Mouse (Mus musculus): ENCODE data around the gene Tmem130. TPM values are rescaled to one million over a fixed set of nuclear protein-coding genes. Genes with fewer than 3 reads are reported as not detected.

Gene Tmem130
- polyA plus RNA-seq, 1 experiment from 2014 or later = 2.9 TPM

- ATAC-seq (ENCODE audit: low FRiP score, low TSS enrichment) (no peak), DNase-seq (ENCODE audit: low spot score) (no peak)
- no peak overlapping the region for H3K9ac ChIP-seq (ENCODE audit: low read length)
- H3K36me3 ChIP-seq (ENCODE audit: control insufficient read depth, insufficient read depth, low read length) = no peaks in the 10 kb centered on the region
- no peaks in the 10 kb centered on the region for H3K9me3 ChIP-seq (ENCODE audit: control insufficient read depth, low read length)
- H3K4me2 ChIP-seq (replicated peaks; ENCODE audit: low read depth) = no peak overlapping the region
- TF ChIP-seq EP300 (optimal IDR thresholded peaks at IDR 0.05) (no peak), CTCF (IDR thresholded peaks at IDR 0.05; ENCODE audit: low read depth) (no peak)
- no peaks in the 10 kb centered on the region for H3K27me3 ChIP-seq (ENCODE audit: control insufficient read depth, insufficient read depth, low read length)
- no peak overlapping the region for H3K4me3 ChIP-seq (ENCODE audit: low read depth, low read length)
- H3K27ac ChIP-seq (replicated peaks) = no peak overlapping the region
- WGBS = 82% methylated on average over 4 of the region's 4 CpGs
- no peaks in the 10 kb centered on the region for H3K4me1 ChIP-seq (replicated peaks; ENCODE audit: control insufficient read depth, insufficient read depth)
Observed at GRCm38 (mm10) chr5:144691421-144691820, 70.2 kb downstream of the Tmem130 start.

GRCm38 (mm10) chr5:144688371-144688770, 73.2 kb downstream of the Tmem130 start:
- no peaks in the 10 kb centered on the region for H3K9me3 ChIP-seq (ENCODE audit: control insufficient read depth, low read length)
- H3K9ac ChIP-seq (ENCODE audit: low read length) = no peak overlapping the region
- no peak for TF ChIP-seq EP300 (optimal IDR thresholded peaks at IDR 0.05)
- TF ChIP-seq CTCF (IDR thresholded peaks at IDR 0.05; ENCODE audit: low read depth) = no peak
- no peaks in the 10 kb centered on the region for H3K4me1 ChIP-seq (replicated peaks; ENCODE audit: control insufficient read depth, insufficient read depth)
- ATAC-seq (ENCODE audit: low FRiP score, low TSS enrichment) (no peak), DNase-seq (ENCODE audit: low spot score) (no peak)
- no peaks in the 10 kb centered on the region for H3K27me3 ChIP-seq (ENCODE audit: control insufficient read depth, insufficient read depth, low read length)
- 45% methylated on average over 4 of the region's 4 CpGs for WGBS
- H3K27ac ChIP-seq (replicated peaks) = no peak overlapping the region
- H3K4me3 ChIP-seq (ENCODE audit: low read depth, low read length) = no peak overlapping the region
- H3K4me2 ChIP-seq (replicated peaks; ENCODE audit: low read depth) = no peak overlapping the region
- H3K36me3 ChIP-seq (ENCODE audit: control insufficient read depth, insufficient read depth, low read length) = no peaks in the 10 kb centered on the region

Other genes starting within 250 kb of the Tmem130 start
- gene Nptx2, start 215.9 kb downstream of the Tmem130 start, polyA plus RNA-seq (2015; fragmentation: Nextera tagmentation; extraction: Ambion mirVana) = 4.6 and 5.1 TPM in 2 replicates
- 22.7 TPM in 2 replicates for gene Trrap, start 5.9 kb upstream of the Tmem130 start, polyA plus RNA-seq (2015; fragmentation: Nextera tagmentation; extraction: Ambion mirVana)
- 11.2 and 11.6 TPM in 2 replicates for gene Smurf1, start 204.0 kb upstream of the Tmem130 start, polyA plus RNA-seq (2015; fragmentation: Nextera tagmentation; extraction: Ambion mirVana)